Mouse (Mus musculus): ENCODE results near the gene Ppargc1a.
A peak's percentile ranks its signal among the peaks of the same experiment; 100 is the strongest.

Ppargc1a gene

DNA sequence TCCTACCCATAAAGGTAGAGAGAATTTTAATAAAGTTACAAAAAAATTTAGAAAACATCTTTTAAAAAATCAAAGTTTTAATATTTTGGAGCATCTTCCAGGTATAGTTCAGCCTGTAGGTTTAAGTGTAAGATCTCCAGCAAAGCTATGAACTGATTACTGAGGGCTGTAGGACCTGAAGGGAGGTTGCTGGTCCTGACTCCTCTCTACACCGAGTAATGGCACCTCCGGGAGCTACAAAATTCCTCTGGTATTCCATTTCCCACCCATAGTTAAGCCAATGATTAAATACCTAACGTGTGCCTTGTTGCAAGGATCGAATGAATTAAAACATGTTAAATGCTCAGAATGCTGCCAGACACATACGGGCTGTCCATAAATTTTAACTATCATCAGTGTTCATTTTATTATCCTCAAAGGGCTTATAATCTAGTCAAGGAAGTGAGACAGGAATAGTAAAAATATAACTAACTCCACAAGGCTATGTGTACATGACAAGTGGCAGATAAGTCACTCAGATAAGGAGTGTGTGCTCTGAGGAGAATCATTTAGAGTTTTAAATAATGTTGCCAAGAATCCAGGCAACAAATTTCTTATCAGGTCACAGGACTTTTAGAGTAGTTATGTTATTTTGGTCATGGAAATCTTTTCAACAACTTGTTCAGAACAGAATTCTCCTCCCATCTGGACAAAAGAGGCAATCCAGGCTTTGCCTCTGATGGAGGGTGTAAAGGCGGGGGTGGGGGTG lies 49.9 kb downstream of the Ppargc1a start:
- DNase-seq (ENCODE audit: extremely low spot score, low read depth, low spot score) = no peak

DNA sequence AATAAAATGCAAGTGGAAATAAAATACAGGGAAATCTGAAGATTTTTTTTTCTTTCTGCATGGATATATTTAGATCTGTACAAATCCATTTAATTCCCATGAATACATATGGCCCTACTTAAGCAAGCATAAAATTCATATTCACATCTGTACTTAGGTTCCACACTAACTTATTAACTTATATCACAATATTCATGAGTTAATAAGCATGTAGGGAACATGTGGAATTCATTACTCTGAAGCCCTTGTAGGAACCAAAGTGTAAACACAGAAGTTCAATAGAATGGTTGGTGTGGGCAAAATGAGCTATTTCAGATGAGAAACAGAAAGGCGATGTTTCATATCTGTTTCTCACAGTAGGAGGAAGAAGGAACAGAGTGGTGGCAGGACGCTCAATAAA lies 62.9 kb downstream of the Ppargc1a start:
- no peak for DNase-seq (ENCODE audit: extremely low spot score, low read depth, low spot score)

DNA sequence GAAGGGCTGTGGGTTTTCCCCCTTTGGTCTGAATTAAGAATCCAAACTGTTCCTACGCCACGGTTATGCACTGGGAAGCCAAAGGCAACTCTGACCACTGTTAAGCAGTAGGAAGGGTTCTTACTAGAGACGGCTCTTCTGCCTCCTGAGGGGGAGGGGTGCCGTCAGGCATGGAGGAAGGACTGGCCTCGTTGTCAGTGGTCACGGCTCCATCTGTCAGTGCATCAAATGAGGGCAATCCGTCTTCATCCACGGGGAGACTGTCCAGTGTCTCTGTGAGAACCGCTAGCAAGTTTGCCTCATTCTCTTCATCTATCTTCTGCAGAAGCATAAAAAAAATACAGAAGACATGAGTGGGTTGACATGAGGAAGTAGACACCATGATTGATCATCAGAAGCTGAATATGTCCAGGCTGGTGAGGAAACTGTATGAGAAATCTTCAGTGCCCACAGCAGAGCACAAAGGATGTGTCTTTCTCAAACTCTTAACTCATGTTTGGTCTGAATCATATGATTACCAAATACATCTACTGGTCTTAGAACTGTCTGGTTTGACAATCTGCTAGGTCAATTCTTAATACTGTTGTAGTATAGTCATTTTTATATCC lies 69.5 kb downstream of the Ppargc1a start:
- no peak for DNase-seq (ENCODE audit: extremely low spot score, low read depth, low spot score)

DNA sequence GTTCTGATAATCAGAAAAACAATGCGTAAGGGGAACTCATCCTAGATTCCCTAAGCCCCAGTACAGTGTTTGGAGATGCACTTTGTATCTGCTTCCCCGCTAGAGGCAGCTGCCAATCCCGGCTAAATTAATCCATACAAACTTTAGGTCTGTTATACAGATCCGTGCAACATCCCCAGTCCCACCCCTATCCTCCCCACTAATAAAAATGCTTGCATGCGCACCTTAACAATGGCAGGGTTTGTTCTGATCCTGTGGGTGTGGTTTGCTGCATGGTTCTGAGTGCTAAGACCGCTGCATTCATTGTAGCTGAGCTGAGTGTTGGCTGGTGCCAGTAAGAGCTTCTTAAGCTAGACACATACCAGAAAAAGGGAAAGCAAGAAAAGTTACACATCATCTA lies 72.1 kb downstream of the Ppargc1a start:
- DNase-seq (ENCODE audit: extremely low spot score, low read depth, low spot score) = no peak

DNA sequence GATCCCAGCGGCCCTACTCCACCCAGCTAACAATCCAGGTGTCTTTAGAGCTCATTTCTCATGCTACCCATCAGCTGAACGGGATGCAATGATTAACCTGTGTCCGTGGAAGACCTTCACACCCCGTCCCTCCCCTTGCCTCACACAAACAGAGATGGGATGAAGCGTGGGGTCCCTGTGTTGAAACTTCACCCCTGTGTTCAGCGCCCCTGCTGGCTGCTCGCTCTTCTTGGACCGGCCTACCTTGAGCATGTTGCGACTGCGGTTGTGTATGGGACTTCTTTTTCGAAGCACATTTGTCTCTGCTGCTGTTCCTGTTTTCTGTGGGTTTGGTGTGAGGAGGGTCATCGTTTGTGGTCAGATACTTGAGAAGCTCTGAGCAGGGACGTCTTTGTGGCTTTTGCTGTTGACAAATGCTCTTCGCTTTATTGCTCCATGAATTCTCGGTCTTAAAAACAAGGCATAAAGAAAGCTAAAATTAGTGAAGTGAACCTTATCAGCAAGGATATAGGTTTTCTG lies 73.1 kb downstream of the Ppargc1a start:
- no peak for DNase-seq (ENCODE audit: extremely low spot score, low read depth, low spot score)

DNA sequence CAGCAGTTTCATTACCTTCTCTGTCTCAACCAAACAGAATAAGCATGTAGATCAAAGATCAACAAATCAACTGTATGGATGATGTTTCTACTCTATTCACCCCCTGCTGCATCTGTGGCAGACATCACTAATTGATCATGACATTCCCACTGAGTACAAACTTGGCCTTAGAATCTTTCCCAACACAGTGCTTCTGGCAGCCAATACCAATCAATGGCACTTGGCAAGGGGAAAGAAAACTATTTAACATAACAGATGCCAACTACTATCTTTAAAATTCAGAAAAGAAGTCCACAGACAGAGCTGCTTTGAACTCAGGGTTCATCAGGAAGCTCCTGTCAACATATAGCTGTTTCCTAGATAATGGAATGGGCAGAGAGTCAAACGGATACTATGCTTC lies 83.8 kb downstream of the Ppargc1a start:
- DNase-seq (ENCODE audit: extremely low spot score, low read depth, low spot score) = no peak

DNA sequence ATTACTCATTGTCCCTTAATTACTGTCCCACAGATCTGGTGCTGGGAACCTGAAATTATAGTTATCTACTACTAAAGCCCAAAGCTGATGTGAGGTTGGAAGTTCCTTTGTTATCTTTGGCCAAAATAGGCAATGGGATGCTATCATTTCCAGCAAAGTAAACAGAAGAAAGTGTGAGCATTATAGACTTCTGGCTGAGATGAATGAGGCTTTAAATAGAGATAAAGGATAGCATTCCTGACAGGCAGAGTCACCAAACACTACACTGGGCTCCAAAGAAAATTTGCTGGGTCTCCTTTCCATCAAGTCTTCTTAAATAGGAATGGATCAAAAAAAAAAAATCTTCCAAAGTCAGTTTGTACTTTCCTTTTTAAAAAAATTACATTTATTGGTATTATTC lies 87.7 kb downstream of the Ppargc1a start:
- no peak for DNase-seq (ENCODE audit: extremely low spot score, low read depth, low spot score)

DNA sequence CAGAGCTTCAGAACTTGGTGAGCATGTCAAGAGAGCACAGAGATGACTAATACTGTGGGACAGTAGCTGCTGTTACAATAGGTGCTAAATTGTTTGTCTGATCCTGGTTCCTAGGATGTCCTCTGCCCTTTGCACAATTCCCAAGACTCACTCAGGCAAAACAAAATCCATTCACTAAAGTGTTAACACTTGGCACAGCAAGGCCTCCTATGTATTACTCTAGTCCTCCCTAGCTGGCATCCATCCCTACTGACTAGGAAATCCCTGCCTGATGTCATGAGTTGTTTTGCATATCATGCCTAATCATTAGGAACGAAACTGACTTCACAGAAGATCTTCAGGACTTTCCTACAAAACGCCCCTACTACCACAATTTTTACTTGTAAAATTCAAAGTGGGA lies 88.1 kb downstream of the Ppargc1a start:
- DNase-seq (ENCODE audit: extremely low spot score, low read depth, low spot score) = no peak

DNA sequence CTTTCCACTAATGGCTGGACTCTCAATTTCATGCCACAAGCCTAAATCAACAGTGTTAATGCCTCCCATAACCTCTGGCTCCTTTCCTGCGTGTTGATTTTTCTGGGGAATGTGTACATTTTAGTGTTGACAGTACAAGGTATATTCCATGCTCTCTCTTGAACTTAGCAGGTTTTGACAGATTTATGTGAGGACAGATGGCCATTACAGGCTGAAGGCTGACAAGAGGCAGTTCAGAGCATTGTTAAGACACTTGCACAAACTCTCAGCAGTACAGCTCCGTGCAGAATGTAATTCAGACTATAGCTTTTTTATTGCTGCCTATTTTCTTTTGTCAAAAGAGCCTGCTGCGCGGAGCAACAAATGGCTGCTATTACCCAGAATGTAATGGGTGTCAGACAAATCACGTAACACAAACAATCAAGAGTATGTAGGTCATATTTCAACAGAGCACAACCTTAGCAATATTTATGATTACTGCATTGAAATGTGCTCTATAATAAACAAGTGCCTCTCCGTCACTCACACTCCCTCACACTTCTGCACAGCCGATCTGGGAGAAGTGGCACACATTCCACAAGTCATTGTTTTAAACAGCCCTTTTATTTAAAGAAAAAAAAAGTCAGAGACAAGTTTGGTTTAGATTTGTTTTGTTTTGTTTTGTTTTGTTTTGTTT lies 89.1 kb downstream of the Ppargc1a start:
- peak; percentile 88 for DNase-seq (ENCODE audit: extremely low spot score, low read depth, low spot score)

DNA sequence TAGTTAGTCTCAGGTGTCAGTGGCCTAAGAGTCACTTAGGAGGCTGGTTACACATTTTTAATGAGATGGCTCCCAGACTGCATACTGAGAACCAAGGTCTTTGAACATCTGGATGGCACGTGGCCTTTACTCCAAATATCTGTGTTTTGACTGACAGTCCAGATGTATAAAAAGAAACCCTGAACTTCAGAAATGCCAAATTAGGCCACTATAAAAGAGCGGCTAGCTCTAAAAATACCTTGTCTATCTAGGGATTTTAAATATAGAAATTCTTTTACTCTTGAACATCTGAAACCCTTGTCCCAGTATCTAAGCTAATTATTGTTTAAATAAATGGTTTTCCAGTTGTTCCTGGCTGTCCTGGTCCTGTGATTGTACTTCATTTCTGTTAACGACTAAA lies 90.4 kb downstream of the Ppargc1a start:
- peak; percentile 44 for DNase-seq (ENCODE audit: extremely low spot score, low read depth, low spot score)

DNA sequence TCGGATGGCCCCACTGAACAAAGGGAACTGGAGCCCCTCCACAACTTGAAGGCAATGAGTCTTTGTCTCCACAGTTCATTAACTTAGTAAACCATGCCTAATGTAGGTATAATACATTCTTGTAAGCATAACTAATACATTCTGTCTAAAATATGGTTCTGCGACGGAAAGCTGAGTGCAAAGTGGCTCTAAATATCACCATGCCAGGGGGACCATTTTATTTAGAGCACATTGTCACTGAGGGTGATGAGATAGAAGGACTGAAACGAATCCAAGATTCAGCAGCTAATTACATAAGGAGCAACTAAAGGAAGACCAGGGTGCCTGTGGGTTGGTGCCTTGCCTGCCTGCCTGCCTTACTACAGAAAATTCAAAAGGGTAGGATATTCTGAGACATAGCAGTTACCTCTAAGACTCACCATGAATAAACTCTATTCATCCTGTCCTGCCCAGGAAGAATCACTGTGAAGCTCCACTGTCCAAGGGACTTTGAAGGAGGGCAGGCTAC lies 92.4 kb downstream of the Ppargc1a start:
- DNase-seq (ENCODE audit: extremely low spot score, low read depth, low spot score) = no peak

DNA sequence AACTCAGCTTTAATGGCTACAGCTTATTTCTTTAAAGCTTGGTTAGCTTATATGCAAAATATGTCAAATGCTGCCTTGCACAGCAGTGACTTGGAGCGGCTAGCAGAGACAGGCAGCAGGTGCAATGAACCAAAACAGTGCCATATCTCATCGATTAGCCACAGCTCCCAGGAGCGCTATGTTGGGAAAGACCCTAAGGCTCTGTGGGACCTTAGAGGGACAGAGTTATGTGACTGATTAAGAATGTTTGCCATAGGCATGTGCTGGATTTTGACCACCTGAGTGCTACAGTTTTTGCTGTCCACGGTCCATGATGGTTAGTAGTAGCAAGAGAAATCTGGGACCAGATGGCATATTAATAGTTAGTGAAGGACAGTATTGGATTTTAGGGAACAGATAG lies 95.9 kb downstream of the Ppargc1a start:
- DNase-seq (ENCODE audit: extremely low spot score, low read depth, low spot score) = no peak

DNA sequence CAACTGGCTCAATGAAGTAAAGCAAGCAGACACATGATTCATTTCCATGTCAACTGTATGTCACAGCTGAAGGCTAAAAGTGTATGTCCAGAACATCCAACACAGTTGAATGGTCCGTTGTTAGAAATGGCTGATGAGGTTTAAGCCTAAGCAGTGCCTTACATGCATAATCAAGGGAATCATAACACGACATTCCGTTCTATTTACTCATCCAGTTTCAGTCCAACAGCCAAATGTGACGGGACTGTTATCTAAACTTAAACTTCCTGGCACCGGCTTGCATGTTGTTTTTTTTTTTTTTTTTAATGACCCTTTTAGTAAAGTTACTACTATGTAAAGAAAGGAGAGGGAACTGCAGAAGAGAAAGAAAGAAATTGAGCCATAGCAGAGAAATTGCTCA lies 101.5 kb downstream of the Ppargc1a start:
- DNase-seq (ENCODE audit: extremely low spot score, low read depth, low spot score) = no peak

DNA sequence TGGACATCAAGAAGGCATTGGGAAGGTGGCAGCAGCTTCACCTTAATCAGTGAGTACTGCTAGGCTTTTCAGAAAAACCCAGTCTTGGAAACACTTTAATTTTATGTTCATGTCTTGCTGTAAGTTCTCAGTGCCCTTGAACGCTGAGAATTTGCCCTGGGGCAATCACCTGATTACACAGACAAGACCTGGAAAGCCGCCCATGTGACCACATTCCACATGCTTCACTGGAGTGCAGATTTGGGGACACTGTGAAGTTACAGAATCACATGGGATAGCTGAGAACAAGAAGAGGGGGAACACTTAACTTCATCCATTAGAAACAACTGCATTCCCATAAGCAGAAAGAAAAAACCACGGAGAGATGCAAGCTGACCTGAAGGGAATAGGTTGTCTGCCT lies 115.5 kb downstream of the Ppargc1a start:
- peak; percentile 3 for DNase-seq (ENCODE audit: extremely low spot score, low read depth, low spot score)

DNA sequence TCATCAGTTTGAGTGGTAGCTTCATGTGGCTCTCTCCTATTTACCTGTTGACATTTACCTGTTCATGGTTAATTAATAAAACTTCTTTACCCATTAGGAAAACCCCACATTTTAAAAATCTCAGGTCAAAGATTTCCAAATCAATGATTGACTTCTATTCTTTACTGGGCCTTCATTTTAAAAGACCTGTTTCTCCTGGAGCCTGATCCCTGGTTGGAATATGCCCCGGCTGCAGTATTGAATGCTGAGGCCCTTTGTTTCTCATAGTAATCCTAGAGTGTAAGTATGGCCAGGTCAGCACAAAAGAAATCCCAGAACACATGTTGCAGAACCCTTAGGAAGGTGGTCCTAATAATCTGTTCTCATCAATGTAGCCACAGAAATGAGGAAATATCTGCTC lies 119.9 kb downstream of the Ppargc1a start:
- no peak for DNase-seq (ENCODE audit: extremely low spot score, low read depth, low spot score)

DNA sequence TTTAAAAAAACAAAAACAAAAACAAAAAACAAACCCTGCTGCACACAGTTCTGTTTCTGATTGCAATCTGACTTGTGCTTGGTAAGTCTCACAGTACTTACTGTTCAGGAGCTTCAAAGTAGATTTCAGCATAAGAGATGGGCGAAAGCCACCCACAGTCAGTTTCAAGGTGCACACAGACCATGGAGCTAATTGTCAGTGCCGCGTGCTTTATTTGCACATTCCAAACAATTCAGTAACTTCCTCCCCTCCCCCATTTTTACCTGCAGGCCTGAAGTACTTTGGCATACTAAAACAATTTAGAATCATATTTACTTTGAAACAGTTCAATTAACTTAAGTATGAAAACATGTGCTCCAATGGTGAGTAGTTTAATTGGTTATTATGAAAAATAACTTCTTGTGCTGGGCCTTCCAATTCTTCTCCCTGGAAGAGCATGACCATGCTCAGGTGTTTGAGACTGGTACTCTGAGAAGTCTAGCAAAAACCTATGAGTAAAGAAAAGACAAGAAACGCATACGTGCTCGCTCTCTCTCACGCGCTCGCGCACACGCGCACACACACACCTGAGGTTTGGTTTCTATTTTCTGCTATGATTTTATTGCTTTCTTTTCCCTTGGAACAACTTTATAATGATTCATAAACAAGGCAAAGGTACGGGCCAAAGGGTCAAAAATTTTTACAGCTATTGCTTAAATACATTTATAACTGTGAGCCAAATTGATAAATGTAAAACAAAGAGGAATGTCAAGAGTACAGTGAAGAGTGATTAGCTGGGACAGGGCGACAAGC lies 121.0 kb downstream of the Ppargc1a start:
- DNase-seq (ENCODE audit: extremely low spot score, low read depth, low spot score) = no peak

DNA sequence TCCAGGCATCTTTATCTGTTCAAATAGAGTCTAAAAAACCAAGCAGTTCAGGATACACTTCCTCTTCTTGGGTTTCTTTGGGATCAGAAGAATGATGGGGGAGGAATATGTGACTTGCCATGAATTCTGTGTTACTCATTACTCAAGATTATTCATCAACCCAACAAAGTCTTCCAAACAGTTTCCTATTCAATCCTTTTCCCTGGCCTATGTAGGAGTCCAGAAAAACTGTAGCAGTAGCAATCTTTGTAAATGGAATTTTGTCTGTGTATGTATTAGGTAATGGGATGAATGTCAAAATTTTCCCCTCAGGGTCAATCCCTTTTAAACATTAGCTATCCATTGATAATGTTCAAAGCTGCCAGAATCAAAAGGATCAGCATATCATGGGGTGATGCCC lies 121.8 kb downstream of the Ppargc1a start:
- no peak for DNase-seq (ENCODE audit: extremely low spot score, low read depth, low spot score)

DNA sequence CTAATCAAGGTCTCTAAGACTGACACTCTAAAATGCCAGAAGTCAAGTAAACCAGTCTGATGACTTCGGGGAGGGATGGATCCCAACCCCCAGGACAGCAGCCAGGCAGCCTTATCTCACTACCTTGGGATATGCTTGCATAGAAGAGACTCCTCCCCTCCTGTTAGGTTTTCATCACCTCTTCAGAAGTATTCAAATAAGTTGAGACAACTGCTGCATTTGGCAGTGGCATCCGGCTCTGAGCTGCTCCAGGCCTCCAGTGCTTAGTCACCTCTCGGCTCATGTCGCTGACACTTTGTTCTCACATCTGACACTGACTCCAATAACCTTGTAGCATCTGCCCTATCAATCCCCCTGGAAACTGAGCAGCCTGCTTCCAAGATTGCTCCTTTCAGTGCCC lies 127.8 kb downstream of the Ppargc1a start:
- DNase-seq (ENCODE audit: extremely low spot score, low read depth, low spot score) = no peak

DNA sequence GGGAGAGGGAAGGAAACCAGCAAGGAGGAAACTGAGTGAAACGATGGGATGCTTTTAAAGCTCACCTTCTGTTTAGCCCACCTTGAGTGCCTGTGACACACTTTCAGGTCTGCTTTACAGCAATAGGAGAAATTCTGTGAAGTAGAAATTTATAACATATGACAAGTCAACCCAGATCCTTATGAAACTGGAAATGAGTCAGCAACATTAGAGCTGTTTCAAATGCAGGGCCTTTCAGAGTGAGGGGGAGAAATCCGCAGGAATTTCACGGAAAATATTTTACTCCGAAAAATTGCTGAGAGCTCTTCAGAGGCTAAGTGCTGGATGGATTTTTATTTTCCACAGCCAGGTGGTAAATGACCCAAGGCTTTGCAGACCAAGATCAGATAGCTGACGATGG lies 133.6 kb downstream of the Ppargc1a start:
- DNase-seq (ENCODE audit: extremely low spot score, low read depth, low spot score) = no peak

DNA sequence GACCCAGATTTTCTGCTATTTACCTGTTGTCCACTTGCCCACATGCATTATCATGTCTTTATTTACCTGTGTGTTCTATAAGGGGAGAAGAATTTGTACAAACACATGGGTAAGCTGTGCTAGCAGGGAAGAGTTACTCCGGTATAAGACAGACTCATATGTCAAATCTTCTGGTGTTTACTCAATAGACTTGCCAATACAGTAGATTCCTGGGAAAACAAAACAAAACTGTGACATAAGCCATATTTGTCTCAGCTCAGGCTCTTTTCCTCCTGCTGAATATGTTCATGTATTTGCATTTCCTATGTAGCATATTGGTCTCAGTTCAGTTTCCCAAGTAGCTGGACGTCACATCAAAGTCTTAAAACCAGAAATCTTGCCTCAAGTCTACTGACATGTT lies 135.0 kb downstream of the Ppargc1a start:
- no peak for DNase-seq (ENCODE audit: extremely low spot score, low read depth, low spot score)

DNA sequence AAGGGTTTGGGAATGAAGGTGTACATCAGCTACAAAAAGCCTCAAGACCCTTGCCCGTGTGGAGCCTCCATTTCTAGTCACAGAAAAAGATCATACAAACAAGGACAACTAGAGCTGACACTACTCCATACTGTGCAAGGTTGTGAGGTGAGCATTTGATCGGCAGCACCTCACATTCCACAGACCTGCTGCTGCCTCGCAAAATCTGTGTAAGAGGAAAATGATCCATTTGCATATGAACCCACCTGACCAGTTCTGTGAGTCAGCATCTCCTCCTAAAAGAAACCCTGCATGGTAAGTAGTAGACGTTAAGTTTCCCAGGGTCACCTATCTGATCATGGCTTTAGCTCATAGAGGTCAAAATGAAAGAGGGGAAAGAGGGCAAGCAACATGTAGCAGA lies 135.5 kb downstream of the Ppargc1a start:
- DNase-seq (ENCODE audit: extremely low spot score, low read depth, low spot score) = no peak
